Mouse (Mus musculus) kidney, adult 2 months (tissue): ENCODE results near the gene Snx29.

Experiments
- CTCF ChIP-seq: fragments of 200-500 bp; conservative IDR thresholded peaks from 2 replicates; pipeline ENCODE4 v1.5.1; 2011; ENCODE audit warnings: low read depth, mild to moderate bottlenecking, control low read depth, low read length, moderate library complexity, mixed read lengths; ENCODE audit not compliant: insufficient read depth, insufficient read length
- POLR2A ChIP-seq: fragments of 200-500 bp; IDR thresholded peaks from one replicate; pipeline ENCODE4 v1.6.1; 2011; ENCODE audit warnings: low read depth, low read length, control low read depth

DNA sequence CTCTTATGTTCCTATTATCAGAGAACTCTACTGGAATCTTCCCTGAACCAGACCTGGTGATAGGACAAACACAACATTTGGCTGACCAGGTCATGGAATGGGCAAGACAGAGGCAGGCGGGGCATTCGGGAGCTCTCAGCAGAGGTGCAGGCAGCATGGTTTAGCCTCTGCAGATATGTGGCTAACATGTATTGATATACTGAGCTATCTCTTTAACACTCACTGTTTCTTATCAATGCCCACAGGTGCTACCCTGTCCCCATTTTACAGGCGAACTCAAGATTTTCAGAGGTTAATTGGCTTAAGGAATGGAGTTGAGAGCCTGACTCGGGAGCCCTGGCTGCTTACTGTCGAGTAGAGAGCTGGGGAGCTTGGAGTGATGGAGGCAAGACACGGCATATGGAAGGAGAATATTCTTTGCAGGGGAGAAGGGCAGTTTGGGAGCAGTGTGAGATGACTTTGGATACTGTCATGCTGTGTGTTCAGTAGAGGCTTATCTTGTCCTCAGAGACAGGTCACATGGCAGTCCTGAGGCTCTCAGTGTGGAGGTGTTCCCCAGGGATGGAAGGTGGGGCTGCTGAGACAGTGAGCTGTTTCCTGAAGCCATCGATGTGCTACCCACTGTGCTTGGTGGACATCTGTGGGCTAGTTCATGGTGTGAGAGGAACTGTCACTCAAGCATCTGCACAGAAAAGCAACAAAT is 473.2 kb downstream of the Snx29 start:
- TF ChIP-seq CTCF: no peak
- TF ChIP-seq POLR2A: no peak
